Mouse (Mus musculus): Measurements from ENCODE around the gene Tcea3.

Gene Tcea3

GRCm38 (mm10) chr4:136247729-136248463, at the start of gene Tcea3:
Tcea3 (plus strand) TSS chr4:136247729.
- peak; percentile 80 for DNase-seq

- DNase-seq: no peak
Observed at GRCm38 (mm10) chr4:136198846-136199245, 48.7 kb upstream of the Tcea3 start.

GRCm38 (mm10) chr4:136199562-136200292, 47.8 kb upstream of the Tcea3 start:
- peak; percentile 60 for DNase-seq

GRCm38 (mm10) chr4:136202509-136202908, 45.0 kb upstream of the Tcea3 start:
- DNase-seq: peak; percentile 65

GRCm38 (mm10) chr4:136204775-136205174, 42.8 kb upstream of the Tcea3 start:
- peak; percentile 66 for DNase-seq

GRCm38 (mm10) chr4:136206033-136206893, 41.3 kb upstream of the Tcea3 start, which contains the start of gene Asap3:
Asap3 (plus strand) TSS chr4:136206365.
- DNase-seq: peak; percentile 97

- DNase-seq: peak; percentile 32
Observed at GRCm38 (mm10) chr4:136206943-136207342, 40.6 kb upstream of the Tcea3 start.

- no peak for DNase-seq
Observed at GRCm38 (mm10) chr4:136210931-136211330, 36.6 kb upstream of the Tcea3 start.

- peak; percentile 84 for DNase-seq
Observed at GRCm38 (mm10) chr4:136213629-136214028, 33.9 kb upstream of the Tcea3 start.

GRCm38 (mm10) chr4:136214828-136215227, 32.7 kb upstream of the Tcea3 start:
- peak; percentile 47 for DNase-seq

- peak; percentile 67 for DNase-seq
Observed at GRCm38 (mm10) chr4:136215576-136215975, 32.0 kb upstream of the Tcea3 start.

- no peak for DNase-seq
Observed at GRCm38 (mm10) chr4:136217063-136217462, 30.5 kb upstream of the Tcea3 start.

GRCm38 (mm10) chr4:136218595-136219214, 28.8 kb upstream of the Tcea3 start:
- DNase-seq: peak; percentile 59

GRCm38 (mm10) chr4:136220133-136220775, 27.3 kb upstream of the Tcea3 start:
- DNase-seq: no peak

- DNase-seq: no peak
Observed at GRCm38 (mm10) chr4:136223549-136224239, 23.8 kb upstream of the Tcea3 start.

- no peak for DNase-seq
Observed at GRCm38 (mm10) chr4:136224240-136224559, 23.3 kb upstream of the Tcea3 start.

GRCm38 (mm10) chr4:136224677-136225460, 22.7 kb upstream of the Tcea3 start:
- DNase-seq: no peak

- no peak for DNase-seq
Observed at GRCm38 (mm10) chr4:136227408-136227807, 20.1 kb upstream of the Tcea3 start.

- no peak for DNase-seq
Observed at GRCm38 (mm10) chr4:136228640-136229039, 18.9 kb upstream of the Tcea3 start.

GRCm38 (mm10) chr4:136238669-136239068, 8.9 kb upstream of the Tcea3 start:
- no peak for DNase-seq

GRCm38 (mm10) chr4:136239111-136239510, 8.4 kb upstream of the Tcea3 start:
- no peak for DNase-seq

All from kidney, adult 9 months (tissue).